Mouse (Mus musculus) ovary, postnatal 36 days (tissue): ENCODE data around the gene Metrnl.

Source experiments
- DNase-seq: peaks from one replicate; pipeline ENCODE4 v3.0.0; 2022; ENCODE audit warnings: low spot score, mixed read lengths

Gene Metrnl

GRCm38 (mm10) chr11:121734892-121735291 is 33.5 kb downstream of the Metrnl start:
- DNase-seq: no peak

- DNase-seq: no peak
Measured at GRCm38 (mm10) chr11:121738616-121739015, 37.3 kb downstream of the Metrnl start.

- no peak for DNase-seq
Measured at GRCm38 (mm10) chr11:121740906-121741305, 39.6 kb downstream of the Metrnl start.

- no peak for DNase-seq
Measured at GRCm38 (mm10) chr11:121741433-121741832, 40.1 kb downstream of the Metrnl start.

GRCm38 (mm10) chr11:121743113-121743512 is 41.8 kb downstream of the Metrnl start:
- DNase-seq: no peak

- no peak for DNase-seq
Measured at GRCm38 (mm10) chr11:121743915-121744628, 42.7 kb downstream of the Metrnl start.

- no peak for DNase-seq
Measured at GRCm38 (mm10) chr11:121746941-121747494, 45.7 kb downstream of the Metrnl start.

- DNase-seq: no peak
Measured at GRCm38 (mm10) chr11:121748003-121748684, 46.8 kb downstream of the Metrnl start.
